Mouse (Mus musculus) induced T-regulatory cell, adult 2 months (primary cell): Measurements from ENCODE around the gene H2-Q6.
"Not testable (repeated sequence)": the region's sequence is repeated elsewhere in the genome, so short reads cannot be mapped to it uniquely, and the experiment has no call there.

Experiments used
- DNase-seq: peaks from one replicate; pipeline ENCODE4 v3.0.0-alpha.2; 2012; ENCODE audit warnings: low read depth

Gene H2-Q6

GRCm38 (mm10) chr17:35434836-35435235, 10.2 kb downstream of the H2-Q6 start:
- DNase-seq, result peak; percentile 94

DNA sequence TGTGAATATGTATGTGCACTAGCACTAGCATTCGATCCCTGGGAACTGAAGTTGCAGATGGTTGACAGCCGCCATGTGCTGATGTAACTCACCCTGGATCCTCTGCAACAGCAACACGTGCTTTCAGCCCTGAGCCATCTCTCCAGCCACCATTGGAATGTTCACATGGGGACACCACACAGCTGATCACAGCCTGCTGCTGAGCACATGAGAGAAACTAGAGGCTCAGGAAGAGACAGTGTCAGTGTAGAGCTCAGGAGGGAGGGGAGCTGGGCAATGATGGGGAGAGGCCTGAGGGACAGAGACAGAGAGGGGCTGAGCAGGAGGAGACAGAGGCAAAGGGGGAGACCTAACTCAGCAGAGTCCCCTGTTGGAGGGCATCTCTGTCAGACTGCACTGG, 10.9 kb downstream of the H2-Q6 start:
- not testable (repeated sequence) for DNase-seq

- DNase-seq, result peak; percentile 63
Measured at GRCm38 (mm10) chr17:35437386-35437936, 12.8 kb downstream of the H2-Q6 start.

DNA sequence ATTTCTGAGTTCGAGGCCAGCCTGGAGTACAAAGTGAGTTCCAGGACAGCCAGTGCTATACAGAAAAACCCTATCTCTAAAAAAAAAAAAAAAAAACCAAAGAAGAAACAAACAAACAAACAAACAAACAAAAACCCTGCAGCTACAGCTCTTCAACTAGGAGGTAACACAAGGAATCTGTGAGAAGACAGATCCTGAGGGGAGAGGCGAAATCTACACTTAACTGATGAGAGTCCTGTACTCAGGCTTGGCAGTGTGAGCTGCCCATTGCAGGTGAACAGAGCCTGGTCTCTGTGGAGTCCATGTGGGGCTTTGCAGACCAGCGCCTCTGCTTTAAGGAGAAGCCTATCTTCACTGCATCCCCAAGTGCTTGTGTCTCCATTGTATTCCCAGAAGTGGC, 13.7 kb downstream of the H2-Q6 start:
- peak; percentile 72 for DNase-seq

DNA sequence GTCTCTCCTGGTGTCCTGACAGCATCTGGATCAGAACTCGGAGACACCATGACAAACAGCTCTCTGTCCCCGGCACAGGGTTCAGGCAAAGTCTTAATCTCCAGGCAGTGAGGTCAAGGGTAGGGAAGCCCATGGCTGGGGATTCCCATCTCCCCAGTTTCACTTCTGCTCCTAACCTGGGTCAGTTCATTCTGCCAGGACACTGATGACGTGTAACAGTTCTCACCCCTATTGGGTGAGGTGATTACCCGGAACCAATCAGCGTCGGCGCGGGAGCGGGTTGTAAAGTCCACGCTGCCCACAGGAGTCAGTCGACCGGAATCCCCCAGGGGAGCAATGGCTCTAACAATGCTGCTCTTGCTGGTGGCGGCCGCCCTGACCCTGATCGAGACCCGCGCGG, 14.2 kb downstream of the H2-Q6 start, which contains the start of gene H2-Q7:
Gene H2-Q7, plus strand, starts transcription at position 271 of the 400 bp plus-strand sequence.
- peak; percentile 99 for DNase-seq

DNA sequence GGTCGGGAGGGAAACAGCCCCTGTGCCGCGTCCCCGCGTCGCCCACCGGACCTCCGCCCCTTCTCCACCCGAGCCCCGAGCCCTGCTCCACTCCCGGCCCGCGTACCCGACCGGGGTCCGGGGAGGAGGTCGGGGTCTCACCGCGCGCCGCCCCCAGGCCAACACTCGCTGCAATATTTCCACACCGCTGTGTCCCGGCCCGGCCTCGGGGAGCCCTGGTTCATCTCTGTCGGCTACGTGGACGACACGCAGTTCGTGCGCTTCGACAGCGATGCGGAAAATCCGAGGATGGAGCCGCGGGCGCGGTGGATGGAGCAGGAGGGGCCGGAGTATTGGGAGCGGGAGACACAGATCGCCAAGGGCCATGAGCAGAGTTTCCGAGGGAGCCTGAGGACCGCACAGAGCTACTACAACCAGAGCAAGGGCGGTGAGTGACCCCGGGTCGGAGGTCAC, 14.7 kb downstream of the H2-Q6 start:
- DNase-seq, result peak; percentile 70

DNA sequence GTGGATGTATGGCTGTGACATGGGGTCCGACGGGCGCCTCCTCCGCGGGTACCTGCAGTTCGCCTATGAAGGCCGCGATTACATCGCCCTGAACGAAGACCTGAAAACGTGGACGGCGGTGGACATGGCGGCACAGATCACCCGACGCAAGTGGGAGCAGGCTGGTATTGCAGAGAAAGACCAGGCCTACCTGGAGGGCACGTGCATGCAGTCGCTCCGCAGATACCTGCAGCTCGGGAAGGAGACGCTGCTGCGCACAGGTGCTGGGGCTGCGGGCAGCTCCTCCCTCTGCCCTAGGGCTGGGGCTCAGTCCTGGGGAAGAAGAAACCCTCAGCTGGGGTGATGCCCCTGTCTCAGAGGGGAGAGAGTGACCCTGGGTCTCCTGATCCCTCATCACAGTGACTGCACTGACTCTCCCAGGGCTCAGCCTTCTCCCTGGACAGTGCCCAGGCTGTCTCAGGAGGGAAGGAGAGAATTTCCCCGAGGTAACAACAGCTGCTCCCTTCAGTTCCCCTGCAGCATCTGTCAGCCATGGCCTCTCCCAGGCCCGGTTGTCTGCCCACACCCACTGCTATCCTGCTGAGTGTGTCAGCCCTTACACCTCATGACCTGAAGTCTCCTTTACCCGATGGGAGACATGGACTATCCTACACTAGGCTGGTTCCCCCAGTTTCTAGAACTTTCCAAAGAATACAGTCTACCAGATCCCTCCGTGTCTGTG, 15.4 kb downstream of the H2-Q6 start:
- DNase-seq, result peak; percentile 60

DNA sequence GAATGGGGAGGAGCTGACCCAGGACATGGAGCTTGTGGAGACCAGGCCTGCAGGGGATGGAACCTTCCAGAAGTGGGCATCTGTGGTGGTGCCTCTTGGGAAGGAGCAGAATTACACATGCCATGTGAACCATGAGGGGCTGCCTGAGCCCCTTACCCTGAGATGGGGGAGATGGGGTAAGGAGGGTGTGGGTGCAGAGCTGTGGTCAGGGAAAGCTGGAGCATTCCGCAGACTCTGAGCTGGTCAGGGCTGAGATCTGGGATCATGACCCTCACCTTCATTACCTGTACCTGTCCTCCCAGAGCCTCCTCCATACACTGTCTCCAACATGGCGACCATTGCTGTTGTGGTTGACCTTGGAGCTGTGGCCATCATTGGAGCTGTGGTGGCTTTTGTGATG, 17.7 kb downstream of the H2-Q6 start:
- DNase-seq, result peak; percentile 23

GRCm38 (mm10) chr17:35444510-35444909, 19.9 kb downstream of the H2-Q6 start:
- DNase-seq, result peak; percentile 18

DNA sequence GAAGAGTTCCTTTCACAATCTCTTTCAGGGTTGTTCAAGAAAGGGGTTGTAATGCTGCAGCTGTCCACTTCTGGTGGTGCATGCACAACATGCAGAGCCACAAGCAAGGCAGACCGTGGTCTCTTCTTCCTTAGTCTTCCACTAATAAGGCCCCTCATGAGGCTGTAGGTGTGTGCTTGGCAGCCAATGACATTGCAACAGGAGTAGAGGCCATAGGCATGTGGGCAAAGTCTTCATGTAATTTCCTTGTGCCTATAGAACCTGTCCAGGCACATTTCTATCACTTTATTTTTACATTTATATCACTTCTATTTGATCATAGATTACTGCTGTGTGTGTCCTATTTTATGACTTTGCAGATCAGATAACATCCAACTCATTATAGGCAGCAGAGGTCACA, 33.6 kb downstream of the H2-Q6 start:
- not testable (repeated sequence) for DNase-seq

DNA sequence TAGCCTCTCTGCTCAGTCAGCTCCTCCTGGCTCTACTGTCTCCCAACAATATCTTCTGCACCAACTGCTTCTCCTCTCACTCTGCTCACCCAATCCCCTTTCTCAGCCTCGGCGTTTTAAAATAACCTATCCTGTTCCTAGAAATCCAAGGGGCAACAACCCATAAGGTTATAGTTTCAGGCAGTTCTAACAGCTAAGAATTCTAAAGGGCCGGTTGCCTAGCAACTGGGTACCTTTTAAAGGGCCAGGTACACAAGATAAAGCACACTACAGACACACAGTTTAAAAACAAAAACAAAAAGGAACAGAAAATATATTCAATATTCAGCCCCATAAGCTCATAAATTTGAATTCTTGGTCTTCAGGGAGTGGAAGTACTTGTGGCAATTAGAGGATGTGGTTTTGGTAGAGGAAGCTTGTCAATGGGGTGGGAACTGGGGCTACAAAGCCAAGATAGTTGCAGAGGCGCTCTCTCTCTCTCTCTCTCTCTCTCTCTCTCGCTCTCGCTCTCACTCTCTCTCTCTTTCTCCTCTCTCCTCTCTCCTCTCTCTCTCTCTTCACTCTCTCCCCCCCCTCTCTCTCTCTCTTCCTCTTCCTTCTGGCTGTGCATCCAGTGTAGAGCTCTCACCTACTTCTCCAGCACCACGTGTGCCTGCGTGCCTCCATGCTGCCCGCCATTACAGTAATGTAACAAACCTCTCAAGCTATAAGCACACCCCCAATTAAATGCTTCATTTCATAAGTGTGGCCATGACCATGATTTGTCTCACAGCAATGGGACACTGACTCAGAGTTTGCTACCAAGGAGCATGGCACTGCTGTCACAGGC, 36.1 kb downstream of the H2-Q6 start:
- DNase-seq, result not testable (repeated sequence)

- DNase-seq, result peak; percentile 90
Measured at GRCm38 (mm10) chr17:35465651-35466050, 41.0 kb downstream of the H2-Q6 start.

GRCm38 (mm10) chr17:35468936-35469335, 44.3 kb downstream of the H2-Q6 start:
- DNase-seq, result peak; percentile 28

DNA sequence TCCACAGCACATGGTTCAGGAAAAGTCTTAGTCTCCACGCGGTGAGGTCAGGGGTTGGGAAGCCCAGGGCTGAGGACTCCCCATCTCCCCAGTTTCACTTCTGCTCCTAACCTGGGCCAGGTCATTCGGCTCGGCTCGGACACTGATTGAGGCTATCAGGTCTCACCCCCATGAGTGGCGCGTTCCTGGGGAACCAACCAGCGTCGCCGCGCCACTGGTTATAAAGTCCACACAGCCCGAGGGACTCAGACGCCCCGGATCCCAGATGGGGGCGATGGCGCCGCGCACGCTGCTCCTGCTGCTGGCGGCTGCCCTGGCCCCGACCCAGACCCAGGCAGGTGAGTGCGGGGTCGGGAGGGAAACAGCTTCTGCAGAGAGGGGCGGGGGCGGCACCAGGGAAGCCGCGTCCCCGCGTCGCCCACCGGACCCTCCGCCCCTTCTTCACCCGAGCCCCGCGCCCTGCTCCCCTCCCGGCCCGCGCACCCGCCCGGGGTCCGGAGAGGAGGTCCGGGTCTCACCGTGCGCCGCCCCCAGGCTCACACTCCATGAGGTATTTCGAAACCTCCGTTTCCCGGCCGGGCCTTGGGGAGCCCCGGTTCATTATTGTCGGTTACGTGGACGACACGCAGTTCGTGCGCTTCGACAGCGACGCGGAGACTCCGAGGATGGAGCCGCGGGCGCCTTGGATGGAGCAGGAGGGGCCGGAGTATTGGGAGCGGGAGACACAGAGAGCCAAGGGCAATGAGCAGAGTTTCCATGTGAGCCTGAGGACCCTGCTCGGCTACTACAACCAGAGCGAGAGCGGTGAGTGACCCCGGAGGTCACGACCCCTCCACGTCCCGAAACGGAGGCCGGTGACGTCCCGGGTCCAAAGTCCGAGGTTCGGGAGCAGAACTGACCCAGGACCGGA, 45.4 kb downstream of the H2-Q6 start, which contains the start of gene H2-Q10:
Gene H2-Q10, plus strand, starts transcription at position 248 of the 910 bp plus-strand sequence.
- peak; percentile 60 for DNase-seq
